Mouse (Mus musculus): ENCODE results near the gene Syf2. TPM values are rescaled to one million over a fixed set of nuclear protein-coding genes. Genes with fewer than 3 reads are reported as not detected.

Syf2 gene
- polyA plus RNA-seq, 1 experiment from 2014 or later = 65.9 TPM

DNA sequence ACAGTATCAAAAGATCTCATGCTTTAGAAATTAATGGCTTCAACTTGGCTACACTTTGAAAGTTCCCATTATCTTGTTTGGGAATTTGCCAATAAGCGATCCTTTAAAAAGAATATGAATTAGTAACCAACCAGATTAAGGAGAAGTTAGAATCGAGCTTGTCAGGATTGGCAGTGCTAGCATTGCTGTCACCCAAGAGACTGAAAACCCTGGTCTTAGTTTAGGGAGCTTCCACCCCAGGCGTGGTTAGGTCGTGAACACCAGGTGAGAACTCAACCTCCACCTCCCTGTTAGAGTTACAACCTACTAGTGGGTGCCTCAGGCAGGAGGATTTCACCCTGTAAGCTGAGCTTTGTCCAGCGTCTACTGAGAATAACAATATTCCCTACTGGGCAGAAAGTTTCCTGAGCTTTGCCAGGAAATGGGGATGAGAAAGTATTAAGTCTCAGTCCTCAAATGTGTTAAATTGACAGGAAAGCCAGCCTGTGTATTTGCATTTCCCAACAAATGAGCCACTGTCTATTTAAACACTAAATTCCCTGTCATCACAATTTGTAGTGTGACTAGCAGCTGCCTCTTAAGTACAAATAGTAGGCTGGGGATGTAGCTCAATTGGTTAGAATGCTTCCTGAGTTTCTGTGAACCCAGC lies 2.8 kb upstream of the Syf2 start:
- Histone ChIP-seq H3K27ac (replicated peaks) (no peak overlapping the region), H3K27me3 (replicated peaks; ENCODE audit: low read depth, poor library complexity, severe bottlenecking) (no peaks in the 10 kb centered on the region), H3K4me3 (no peak overlapping the region), H3K9me3 (no peaks in the 10 kb centered on the region), H3K4me1 (peaks cover 36% of the 10 kb centered on the region), H3K36me3 (replicated peaks) (peaks cover 58% of the 10 kb centered on the region)
- WGBS = 75% methylated on average over 5 of the region's 5 CpGs
- no peak for DNase-seq (ENCODE audit: low spot score)

DNA sequence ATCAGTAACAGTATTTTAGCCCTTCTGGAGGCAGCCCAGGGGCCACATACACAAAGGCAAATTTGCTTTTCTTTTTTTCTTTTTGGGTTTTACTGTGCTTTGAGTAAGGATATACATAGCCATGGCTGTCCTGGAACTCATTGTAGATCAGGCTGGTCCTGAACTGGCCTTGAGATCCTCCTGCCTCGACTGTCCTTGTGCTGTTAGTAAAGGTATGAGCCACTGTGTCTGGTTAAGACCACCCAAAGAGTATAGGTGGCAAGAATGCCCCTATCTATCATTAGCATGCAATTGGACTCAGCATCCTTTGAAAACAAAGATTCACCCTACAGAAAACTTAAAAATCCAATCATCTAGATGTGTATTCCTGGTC lies 2.2 kb upstream of the Syf2 start:
- WGBS = 81% methylated on average over 1 of the region's 1 CpGs
- H3K4me1 ChIP-seq = peaks cover 36% of the 10 kb centered on the region
- no peak overlapping the region for H3K27ac ChIP-seq (replicated peaks)
- H3K36me3 ChIP-seq (replicated peaks) = peaks cover 63% of the 10 kb centered on the region
- H3K27me3 ChIP-seq (replicated peaks; ENCODE audit: low read depth, poor library complexity, severe bottlenecking) = no peaks in the 10 kb centered on the region
- no peak for DNase-seq (ENCODE audit: low spot score)
- no peaks in the 10 kb centered on the region for H3K9me3 ChIP-seq
- no peak overlapping the region for H3K4me3 ChIP-seq

DNA sequence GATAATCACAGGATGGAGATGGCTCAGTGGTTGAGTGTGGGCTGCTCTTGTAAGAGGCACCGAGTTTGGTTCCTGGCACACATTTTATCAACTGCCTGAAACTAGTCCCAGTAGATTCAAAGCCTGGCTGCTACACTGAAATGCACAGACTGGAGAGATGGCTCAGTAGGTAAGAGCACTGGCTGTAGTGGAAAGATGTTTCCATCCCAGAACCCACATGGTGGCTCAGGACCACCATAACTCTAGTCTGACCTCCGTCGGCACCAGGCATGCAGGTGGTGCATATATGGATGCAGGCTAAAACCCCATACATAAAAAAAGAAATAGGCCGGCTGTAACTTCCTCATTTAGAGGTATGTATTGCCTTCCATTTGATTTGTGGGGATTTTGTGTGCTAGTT lies 1.2 kb upstream of the Syf2 start:
- H3K27me3 ChIP-seq (replicated peaks; ENCODE audit: low read depth, poor library complexity, severe bottlenecking) = no peaks in the 10 kb centered on the region
- peaks cover 35% of the 10 kb centered on the region for H3K4me1 ChIP-seq
- H3K9me3 ChIP-seq = no peaks in the 10 kb centered on the region
- no peak overlapping the region for H3K27ac ChIP-seq (replicated peaks)
- 87% methylated on average over 4 of the region's 4 CpGs for WGBS
- H3K4me3 ChIP-seq = no peak overlapping the region
- no peak for DNase-seq (ENCODE audit: low spot score)
- H3K36me3 ChIP-seq (replicated peaks) = peaks cover 69% of the 10 kb centered on the region

DNA sequence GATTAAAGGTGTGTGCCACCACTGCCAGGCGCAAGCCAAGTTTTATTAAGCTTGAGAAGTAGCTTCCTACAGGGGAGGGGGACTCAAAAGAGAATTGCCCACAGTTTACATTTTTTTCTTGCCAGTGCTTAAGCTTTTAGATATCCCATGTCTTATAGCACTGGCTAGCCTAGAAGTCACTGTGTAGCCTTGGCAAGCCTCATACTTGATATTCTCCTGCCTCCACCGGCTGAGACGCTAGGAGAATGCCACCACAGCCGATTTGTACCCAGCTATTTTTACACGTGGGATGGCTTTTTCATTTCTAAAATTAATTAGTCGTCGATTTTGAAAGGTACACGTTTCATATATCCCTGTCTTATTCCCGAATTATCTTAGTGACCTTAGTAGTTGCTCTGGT lies 508 bp upstream of the Syf2 start:
- Histone ChIP-seq H3K4me1 (peaks cover 29% of the 10 kb centered on the region), H3K27ac (replicated peaks) (no peak overlapping the region), H3K36me3 (replicated peaks) (peaks cover 69% of the 10 kb centered on the region), H3K9me3 (no peaks in the 10 kb centered on the region), H3K27me3 (replicated peaks; ENCODE audit: low read depth, poor library complexity, severe bottlenecking) (no peaks in the 10 kb centered on the region), H3K4me3 (peak overlapping the region; percentile 98)
- 27% methylated on average over 9 of the region's 9 CpGs for WGBS
- no peak for DNase-seq (ENCODE audit: low spot score)

GRCm38 (mm10) chr4:134937240-134938176 lies 6.8 kb downstream of the Syf2 start:
- Histone ChIP-seq H3K27ac (replicated peaks) (no peak overlapping the region), H3K27me3 (replicated peaks; ENCODE audit: low read depth, poor library complexity, severe bottlenecking) (peaks cover 12% of the 10 kb centered on the region), H3K4me1 (peaks cover 6% of the 10 kb centered on the region; the same call in 1 of the 2 replicates), H3K4me3 (no peak overlapping the region), H3K9me3 (no peaks in the 10 kb centered on the region), H3K36me3 (replicated peaks) (peaks cover 55% of the 10 kb centered on the region)
- WGBS = 80% methylated on average over 17 of the region's 17 CpGs
- DNase-seq (ENCODE audit: low spot score) = no peak

GRCm38 (mm10) chr4:134939900-134940299 lies 9.2 kb downstream of the Syf2 start:
- 66% methylated on average over 9 of the region's 9 CpGs for WGBS
- Histone ChIP-seq H3K36me3 (replicated peaks) (peaks cover 31% of the 10 kb centered on the region), H3K27me3 (replicated peaks; ENCODE audit: low read depth, poor library complexity, severe bottlenecking) (peaks cover 32% of the 10 kb centered on the region), H3K27ac (replicated peaks) (no peak overlapping the region), H3K4me3 (peak overlapping the region; percentile 25; the same call in 1 of the 2 replicates), H3K9me3 (no peaks in the 10 kb centered on the region), H3K4me1 (peaks cover 6% of the 10 kb centered on the region; the same call in 1 of the 2 replicates)
- DNase-seq (ENCODE audit: low spot score) = no peak

GRCm38 (mm10) chr4:134943758-134944538 lies 13.2 kb downstream of the Syf2 start:
- Histone ChIP-seq H3K27me3 (replicated peaks; ENCODE audit: low read depth, poor library complexity, severe bottlenecking) (peaks cover 44% of the 10 kb centered on the region), H3K36me3 (replicated peaks) (no peaks in the 10 kb centered on the region), H3K27ac (replicated peaks) (no peak overlapping the region), H3K4me1 (peaks cover 9% of the 10 kb centered on the region), H3K4me3 (no peak overlapping the region), H3K9me3 (no peaks in the 10 kb centered on the region)
- DNase-seq (ENCODE audit: low spot score) = no peak
- WGBS = 55% methylated on average over 27 of the region's 27 CpGs

- Histone ChIP-seq H3K9me3 (no peaks in the 10 kb centered on the region), H3K27me3 (replicated peaks; ENCODE audit: low read depth, poor library complexity, severe bottlenecking) (peaks cover 39% of the 10 kb centered on the region), H3K36me3 (replicated peaks) (no peaks in the 10 kb centered on the region), H3K27ac (replicated peaks) (no peak overlapping the region), H3K4me1 (peaks cover 12% of the 10 kb centered on the region), H3K4me3 (peak overlapping the region; percentile 38; the same call in 1 of the 2 replicates)
- peak; percentile 81 for DNase-seq (ENCODE audit: low spot score)
- WGBS = 22% methylated on average over 17 of the region's 17 CpGs
Observed at GRCm38 (mm10) chr4:134946024-134946744, 15.5 kb downstream of the Syf2 start.

DNA sequence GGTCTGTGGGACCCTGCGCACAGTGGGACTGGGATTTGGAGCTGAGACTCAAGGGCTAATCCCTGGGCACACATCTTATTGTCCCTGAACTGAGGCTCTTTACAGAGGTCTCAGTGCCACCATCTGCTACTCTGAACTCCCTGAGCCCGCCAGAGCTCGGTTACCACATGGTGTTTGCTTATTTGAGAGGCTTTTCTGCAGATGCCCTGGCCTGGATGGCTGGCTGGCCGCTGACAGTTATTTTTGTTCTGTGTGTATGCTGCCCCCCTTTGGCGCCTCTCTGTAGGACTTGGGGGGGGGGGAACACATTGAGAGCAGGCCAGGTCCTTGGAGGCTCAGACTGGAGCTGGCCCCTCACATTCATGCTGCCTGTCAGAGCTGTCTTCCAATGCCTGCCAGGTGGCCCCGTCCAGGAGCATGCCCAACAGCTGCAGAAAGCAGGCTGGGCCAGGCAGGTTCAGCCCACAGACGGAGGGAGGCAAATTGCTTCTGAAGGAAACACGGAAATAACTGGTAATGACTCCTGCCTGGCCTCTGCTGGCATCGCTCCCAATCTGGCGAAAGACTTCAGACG lies 19.9 kb downstream of the Syf2 start:
- H3K4me1 ChIP-seq = peaks cover 25% of the 10 kb centered on the region
- H3K27ac ChIP-seq (replicated peaks) = peak overlapping the region; percentile 35
- peak; percentile 83 for DNase-seq (ENCODE audit: low spot score)
- H3K4me3 ChIP-seq = no peak overlapping the region
- peaks cover 26% of the 10 kb centered on the region for H3K27me3 ChIP-seq (replicated peaks; ENCODE audit: low read depth, poor library complexity, severe bottlenecking)
- H3K9me3 ChIP-seq = no peaks in the 10 kb centered on the region
- WGBS = 29% methylated on average over 11 of the region's 11 CpGs
- no peaks in the 10 kb centered on the region for H3K36me3 ChIP-seq (replicated peaks)

DNA sequence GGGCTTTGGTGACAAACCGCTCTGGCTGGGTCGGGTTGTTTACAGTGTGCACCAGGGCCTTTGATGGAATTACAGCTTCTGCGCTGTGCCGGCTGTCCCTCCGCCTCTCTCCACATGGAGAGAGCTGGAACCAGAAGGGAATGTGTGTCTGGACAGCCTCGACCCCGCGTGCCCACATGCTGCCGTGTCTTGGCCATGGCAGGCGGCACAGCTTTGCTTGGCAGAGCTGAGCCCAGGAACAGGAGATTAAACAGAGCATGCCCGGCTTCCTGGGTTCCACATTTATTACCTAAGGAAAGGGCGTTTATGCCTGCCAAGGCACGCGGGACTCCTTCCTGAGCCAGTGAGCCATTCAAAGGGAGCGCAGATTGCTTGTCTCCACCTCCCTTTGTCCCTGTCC lies 23.8 kb downstream of the Syf2 start:
- no peak overlapping the region for H3K4me3 ChIP-seq
- DNase-seq (ENCODE audit: low spot score) = peak; percentile 23

DNA sequence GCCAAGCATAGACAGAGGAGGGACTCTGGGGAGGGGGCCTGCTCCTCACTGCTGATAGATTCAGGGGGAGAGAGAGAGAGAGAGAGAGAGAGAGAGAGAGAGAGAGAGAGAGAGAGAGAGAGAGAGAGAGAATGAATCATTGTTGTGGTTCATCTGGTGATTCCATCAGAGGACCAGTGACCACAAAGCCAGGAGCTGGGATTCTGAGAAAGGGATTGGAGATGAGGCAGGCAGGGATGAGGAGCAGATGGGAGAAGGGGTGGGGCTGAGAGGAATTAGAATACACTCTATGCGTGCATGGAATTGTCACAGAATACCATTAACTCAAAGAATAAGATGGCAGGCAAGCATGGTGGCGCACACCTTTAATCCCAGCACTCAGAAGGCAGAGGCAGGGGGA lies 24.5 kb downstream of the Syf2 start:
- H3K4me3 ChIP-seq = no peak overlapping the region
- H3K27me3 ChIP-seq (replicated peaks; ENCODE audit: low read depth, poor library complexity, severe bottlenecking) = peaks cover 35% of the 10 kb centered on the region
- H3K27ac ChIP-seq (replicated peaks) = no peak overlapping the region
- 96% methylated on average over 2 of the region's 2 CpGs for WGBS
- DNase-seq (ENCODE audit: low spot score) = no peak
- no peaks in the 10 kb centered on the region for H3K36me3 ChIP-seq (replicated peaks)
- no peaks in the 10 kb centered on the region for H3K9me3 ChIP-seq
- peaks cover 24% of the 10 kb centered on the region for H3K4me1 ChIP-seq

More for the DNA sequence above, 23.8 kb downstream of the Syf2 start:
- Histone ChIP-seq H3K9me3 (no peaks in the 10 kb centered on the region), H3K4me1 (peaks cover 24% of the 10 kb centered on the region), H3K36me3 (replicated peaks) (no peaks in the 10 kb centered on the region), H3K27me3 (replicated peaks; ENCODE audit: low read depth, poor library complexity, severe bottlenecking) (peaks cover 35% of the 10 kb centered on the region), H3K27ac (replicated peaks) (0 out of 2 replicates have a peak overlapping the region, but pooled peaks have one; percentile 30)
- WGBS = 33% methylated on average over 15 of the region's 15 CpGs

Data from embryonic facial prominence, embryonic 10.5 days (tissue).